Mouse (Mus musculus) heart, adult 2 months (tissue): ENCODE data around the gene Eif5a.

ENCODE experiments used
- CTCF ChIP-seq: fragments of 200-600 bp; IDR thresholded peaks from 2 replicates; pipeline ENCODE4 v1.8.1; 2022; ENCODE audit warnings: antibody characterized with exemption, mild to moderate bottlenecking, moderate library complexity
- POLR2A ChIP-seq: fragments of 200-500 bp; IDR thresholded peaks from 2 replicates; pipeline ENCODE4 v1.6.1; 2011; ENCODE audit warnings: mild to moderate bottlenecking, low read depth, low read length, control low read depth; ENCODE audit not compliant: insufficient read depth

DNA sequence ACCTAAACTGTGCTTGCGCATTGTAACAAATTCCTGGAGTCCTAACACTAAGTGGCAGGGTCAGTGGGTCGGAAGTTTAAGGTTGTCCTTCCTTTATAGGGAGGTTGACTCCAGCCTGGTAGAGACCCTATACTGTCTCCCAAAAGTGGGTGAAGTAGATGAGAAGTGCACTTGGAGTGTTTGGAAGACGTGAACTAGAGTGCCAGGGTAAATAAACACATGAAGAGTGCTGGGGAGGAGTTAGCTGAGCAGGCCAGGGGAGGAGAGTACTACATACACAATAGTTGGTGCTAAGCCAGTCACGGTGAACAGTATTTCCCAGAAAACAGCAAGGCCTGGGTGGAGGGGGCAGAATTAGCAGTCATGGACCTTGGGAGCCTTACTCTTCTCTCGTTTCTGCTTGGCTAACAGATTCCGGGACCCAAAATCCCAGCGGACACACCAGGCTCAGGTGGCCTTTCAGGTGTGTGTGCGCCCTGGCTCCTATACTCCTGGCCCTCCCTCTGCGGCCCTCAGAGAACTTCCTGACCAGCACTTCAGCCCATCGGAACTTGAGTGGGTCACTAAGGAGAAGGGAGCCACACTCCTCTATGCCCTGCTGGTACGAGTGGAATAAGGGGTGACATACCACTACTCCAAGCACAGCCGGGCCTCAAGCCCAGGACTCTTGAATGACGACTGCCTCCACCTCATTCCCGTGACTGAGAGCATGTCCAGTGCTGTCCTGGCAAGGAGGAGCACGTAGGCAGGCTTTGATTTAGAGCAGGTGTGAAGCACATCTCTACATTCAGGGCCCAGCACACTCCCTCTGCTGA is 8.8 kb downstream of the Eif5a start:
- TF ChIP-seq CTCF (no peak), POLR2A (no peak)
